Mouse (Mus musculus) cerebellum, postnatal 4 days (tissue): ENCODE measurements around the gene March4.

Experiments
- DNase-seq, 2 experiments: peaks; one replicate each; pipeline ENCODE4 v3.0.0; 2022; ENCODE audit warnings: low spot score in 2 of 2, mixed read lengths in 1 of 2

Gene March4

DNA sequence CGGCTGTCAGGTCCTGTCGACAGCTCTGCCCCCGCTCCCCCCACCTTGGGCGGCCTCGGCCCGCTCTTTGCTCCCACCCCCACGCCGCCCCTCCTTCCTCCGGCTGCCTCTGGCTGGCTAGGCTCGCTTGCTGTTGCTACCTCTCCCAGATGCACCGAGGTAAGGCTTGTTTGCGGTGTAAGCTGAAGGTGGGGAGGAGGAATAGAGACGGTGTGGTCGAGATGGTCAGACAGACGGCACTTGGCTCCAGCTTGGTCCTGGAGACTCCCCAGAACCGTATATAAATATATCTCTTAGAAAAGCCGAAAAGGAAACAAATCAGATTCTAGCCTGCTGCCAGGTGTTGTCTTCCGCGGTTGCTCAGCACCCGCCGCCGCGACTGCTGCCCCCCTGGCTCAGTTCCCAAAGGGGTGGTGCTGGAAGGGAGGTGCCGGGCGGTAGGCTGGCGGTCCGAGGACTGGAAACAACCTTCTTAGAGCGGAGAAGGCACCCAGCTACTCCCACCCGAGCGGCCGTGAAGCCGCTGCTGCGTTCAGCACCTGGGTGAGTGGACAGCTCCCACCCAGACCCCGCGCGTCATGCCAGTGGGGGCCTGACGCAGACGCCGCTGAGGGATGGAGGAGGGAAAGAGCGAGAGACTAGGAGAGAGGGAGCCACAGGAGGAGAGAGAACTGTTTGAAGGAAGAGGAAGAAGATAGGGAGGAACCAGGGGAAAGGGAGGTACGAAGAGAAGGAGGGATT, at the start of gene March4:
Gene March4 (minus strand): TSS at position 320 of the 741 bp plus-strand sequence.
- peak; percentile 46 to 71 for DNase-seq

DNA sequence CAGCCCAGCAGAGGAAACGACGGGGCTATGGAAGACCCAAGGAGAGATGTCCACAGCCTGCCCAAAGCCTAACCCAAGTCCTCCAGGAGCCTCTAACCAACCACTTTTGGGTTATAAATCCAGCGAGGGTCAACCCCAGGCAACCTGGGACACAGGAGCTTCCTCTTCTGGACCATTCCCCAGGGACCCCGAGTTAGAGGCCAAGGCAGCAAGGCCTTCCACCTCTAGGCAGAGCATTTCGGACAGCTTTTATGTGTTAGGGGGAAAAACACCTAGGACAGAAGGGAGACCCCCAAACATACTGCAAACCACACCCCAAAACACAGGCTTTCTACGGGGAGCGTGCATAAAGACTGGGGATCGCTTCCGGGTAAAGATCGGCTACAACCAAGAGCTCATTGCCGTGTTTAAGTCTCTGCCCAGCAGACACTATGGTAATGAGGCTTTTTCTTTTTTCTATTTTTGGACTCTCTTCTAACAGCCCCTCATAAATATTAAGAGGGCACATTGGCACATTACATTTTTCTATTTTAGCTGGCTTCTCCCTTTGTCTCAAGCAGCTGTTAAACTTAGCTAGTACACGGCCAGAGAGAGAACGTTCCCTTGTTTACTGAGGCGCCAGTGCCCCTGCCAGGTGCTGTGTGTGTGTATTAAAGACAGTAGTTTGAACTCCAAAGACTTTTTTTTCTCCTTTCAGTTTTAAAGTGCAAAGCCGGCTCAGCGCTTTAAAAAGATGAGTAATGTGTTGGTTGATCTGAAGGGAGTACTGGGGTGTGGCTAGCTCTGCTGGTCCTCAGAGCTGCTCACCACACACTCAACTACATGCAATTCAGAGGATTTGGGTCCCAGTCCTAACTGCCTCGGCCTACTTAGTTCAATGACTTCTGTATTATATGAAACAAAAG, 49.5 kb upstream of the March4 start:
- no peak for DNase-seq

- no peak for DNase-seq
Measured at GRCm38 (mm10) chr1:72583906-72584305, 47.2 kb upstream of the March4 start.

- DNase-seq, result peak; percentile 77 to 88
Measured at GRCm38 (mm10) chr1:72582947-72583731, 46.4 kb upstream of the March4 start, which contains the start of gene Smarcal1. Gene Smarcal1, plus strand, starts transcription at chr1:72583251.

- no peak for DNase-seq
Measured at GRCm38 (mm10) chr1:72578806-72579205, 42.1 kb upstream of the March4 start.

- no peak for DNase-seq
Measured at GRCm38 (mm10) chr1:72578351-72578750, 41.6 kb upstream of the March4 start.

DNA sequence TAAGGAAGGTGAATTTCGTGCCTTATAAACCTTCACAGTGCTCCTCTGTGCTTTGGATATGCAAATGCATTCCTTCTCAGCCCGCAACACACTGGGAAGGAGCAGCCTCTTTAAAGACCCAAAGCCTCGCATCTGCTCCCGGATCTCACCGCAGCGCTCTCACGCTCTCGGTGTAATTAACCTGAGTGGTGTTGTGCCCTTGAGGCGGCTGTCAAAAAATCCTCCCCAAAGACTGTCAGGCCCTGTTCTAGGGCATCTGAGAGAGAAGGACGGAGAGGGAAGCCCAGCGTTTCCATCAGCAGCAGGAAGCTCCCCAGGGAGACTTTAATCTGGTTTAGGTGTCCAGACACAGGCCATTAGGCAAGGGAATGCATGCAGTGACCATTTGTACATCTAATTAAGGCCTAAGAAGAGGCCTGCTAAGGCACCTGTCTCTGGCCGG, 40.8 kb upstream of the March4 start:
- DNase-seq, result no peak

DNA sequence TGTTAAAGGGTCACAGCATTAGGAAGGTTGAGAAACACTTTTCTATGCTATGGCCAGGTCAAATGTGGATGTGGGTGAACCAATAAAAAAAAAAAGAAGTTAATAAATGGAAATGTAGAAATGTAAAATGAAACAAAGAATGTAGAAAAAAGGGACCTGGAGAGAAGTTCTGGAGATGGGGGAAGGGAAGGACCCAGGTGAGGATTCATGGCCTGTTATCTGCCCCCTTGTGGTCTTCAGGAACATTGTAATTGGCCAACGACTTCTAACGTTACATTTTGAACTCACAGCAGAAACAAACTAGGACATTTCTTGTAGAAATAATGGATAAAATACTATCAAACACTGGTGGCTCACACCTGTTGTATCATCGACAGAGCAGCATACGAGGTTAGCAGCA, 38.4 kb upstream of the March4 start:
- DNase-seq, result no peak

- DNase-seq, result no peak
Measured at GRCm38 (mm10) chr1:72574608-72575007, 37.9 kb upstream of the March4 start.

GRCm38 (mm10) chr1:72574047-72574446, 37.3 kb upstream of the March4 start:
- no peak for DNase-seq

- no peak for DNase-seq
Measured at GRCm38 (mm10) chr1:72568725-72569124, 32.0 kb upstream of the March4 start.

DNA sequence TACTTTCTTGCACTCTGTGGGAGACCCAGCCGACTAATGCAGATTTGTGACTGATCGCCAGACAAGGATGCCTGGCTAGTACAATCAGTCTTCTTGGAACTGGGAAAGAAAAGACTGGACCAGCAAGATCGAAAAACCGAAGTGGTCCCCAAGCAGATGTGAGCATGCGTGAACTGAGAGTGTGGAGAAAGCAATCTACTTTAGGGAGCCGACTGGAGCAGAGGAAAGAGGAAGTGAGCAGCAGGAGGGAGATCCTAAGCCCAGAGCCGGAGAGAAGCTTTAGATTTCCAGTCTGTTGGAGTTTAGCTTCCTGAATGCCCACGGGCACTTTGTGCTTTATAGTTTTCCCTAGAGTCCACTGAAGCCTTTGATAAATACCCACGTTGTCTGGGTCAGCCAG, 30.3 kb upstream of the March4 start:
- no peak for DNase-seq

DNA sequence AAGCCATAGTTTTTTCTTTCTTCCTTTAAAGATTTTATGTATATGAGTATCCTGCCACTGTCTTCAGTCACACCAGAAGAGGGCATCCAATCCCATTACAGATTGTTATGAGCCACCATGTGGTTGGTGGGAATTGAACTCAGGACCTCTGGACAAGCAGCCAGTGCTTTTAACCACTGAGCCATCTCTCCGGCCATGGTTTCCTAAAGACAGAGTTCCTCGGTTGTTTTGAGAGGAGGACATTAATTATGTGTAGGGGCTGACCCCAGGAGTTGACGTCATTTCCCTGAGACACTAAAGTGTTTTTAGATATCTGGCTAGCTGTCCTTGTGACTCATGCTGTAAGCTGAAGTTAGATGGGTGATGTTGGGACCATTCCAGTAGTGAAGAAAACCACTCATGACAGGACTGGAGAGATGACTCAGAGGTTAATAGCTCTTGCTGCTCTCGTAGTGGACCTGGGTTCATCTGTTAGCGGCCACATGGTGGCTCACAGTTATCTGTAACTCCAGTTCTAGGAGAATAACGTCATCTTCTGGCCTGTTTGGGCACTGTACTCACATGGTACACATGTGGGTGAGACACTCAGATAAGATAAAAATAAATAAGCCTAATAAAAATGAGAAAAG, 27.7 kb upstream of the March4 start:
- no peak for DNase-seq

DNA sequence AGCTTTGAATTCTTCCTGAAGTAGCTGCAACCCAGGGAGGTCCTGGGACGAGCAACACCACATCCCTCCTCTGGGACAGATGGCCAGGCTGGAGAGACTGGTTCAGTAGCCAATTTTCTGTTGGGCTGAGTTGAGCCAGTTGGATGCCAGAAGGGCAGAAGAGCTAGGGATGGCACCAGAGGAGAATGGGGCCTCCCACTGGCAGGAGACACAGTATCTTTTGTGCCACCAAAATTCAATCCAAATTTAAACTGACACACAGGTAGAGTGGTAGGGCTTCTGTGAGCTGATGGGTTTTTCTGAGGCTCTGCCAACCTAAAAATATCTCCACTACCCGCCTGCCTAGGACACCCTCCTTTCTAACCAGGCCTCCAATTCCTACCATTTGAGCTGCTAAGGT, 21.9 kb upstream of the March4 start:
- no peak for DNase-seq

GRCm38 (mm10) chr1:72556471-72556870, 19.7 kb upstream of the March4 start:
- no peak for DNase-seq

DNA sequence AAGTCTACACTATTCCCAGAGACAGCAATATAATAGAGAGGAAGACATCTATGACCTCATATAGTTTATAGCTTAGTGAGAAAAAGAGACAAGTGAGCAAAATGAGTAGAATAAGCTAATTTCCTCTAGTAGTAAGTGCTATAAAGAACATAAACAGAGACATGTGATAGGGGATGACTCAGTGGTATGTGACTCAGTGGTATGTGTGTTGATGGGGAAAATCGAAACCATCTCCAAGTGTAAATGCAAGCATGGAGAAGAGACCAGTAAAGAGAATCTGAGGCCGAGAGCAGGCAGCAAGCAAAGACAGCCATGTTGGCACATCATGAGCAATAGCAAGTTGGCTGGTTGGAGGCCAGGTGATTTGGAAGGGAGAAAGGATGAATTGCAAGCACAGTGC, 13.6 kb upstream of the March4 start:
- DNase-seq, result no peak

- no peak for DNase-seq
Measured at GRCm38 (mm10) chr1:72538266-72538665, 1.5 kb upstream of the March4 start.

DNA sequence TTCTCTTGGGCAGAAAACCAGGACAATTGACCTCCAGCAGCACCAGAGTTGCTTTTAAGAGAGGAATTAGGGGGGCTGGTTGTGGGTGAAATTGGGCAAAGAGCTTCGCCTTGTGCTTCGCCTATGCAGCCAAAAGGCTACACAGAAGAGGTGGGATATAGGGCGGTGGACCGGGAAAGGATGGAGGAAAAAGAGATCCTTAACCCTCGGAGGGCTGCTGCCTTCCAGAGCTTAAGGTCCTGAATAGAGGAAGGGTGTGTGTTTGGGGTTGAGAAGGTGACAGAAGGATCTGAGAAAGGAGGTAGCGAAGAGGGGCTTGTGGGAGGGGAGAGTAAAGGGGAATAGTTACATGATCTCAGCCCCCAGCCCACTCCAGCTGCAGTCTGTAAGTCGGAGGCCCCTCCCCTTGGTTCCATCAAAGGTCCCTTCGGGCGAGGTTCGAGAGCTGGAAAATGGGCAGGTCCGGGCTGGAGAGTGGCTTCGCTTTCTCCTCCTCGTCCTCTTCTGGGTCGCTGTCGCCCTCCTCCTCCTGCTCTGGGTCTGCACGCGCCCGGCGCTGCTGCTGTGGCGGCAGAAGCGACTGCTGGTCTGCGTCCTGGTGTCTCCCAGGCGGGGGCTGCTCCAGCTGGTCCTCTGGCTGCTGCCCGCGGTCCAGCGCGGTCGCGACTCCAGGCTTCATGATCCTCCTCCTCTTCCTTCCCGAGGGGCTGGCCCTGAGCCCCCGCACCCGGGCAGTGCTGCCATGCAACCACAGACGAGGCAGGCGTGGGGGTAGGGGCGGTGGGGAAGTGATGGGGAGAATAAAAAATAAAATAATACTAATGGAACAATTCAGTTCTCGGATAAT, 782 bp downstream of the March4 start:
- DNase-seq, result peak in 1 of 2 experiments; percentile 57

GRCm38 (mm10) chr1:72533439-72533838, 3.3 kb downstream of the March4 start:
- DNase-seq, result no peak

DNA sequence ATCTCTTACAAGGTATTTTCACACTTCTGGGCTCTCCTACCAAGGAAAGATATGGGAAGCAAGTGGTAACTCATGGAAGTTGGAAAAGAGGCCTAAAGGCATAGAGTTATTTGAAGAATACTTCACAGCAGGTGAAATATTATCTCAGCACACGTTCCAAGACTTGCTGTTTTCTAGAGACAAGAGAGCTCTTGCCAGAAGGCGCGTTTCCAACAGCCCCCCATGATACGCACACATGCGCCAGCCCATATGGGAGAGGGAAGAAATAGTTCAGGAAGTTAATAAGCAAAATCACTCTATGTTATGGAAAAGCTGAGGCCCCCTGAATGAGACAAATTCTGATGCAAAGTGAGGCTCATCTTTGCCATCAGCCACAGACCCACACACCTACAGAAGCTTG, 3.8 kb downstream of the March4 start:
- peak in 1 of 2 experiments; percentile 25 for DNase-seq
